Mouse (Mus musculus): ENCODE measurements at regions not wholly inside any gene's neighbourhood (a gene's known extent, or its start where the extent isn't known, plus 50 kb on each side); places are given as distances from the start of the nearest gene placed in this dataset.

- DNase-seq (ENCODE audit: low read depth, low spot score) = no peak
Measured at GRCm38 (mm10) chr12:6211266-6211665, 835.8 kb upstream of the Klhl29 start.

- DNase-seq (ENCODE audit: low read depth, low spot score) = no peak
Measured at GRCm38 (mm10) chr12:6189232-6189631, 813.8 kb upstream of the Klhl29 start.

GRCm38 (mm10) chr12:6168795-6169194 is 793.3 kb upstream of the Klhl29 start:
- no peak for DNase-seq (ENCODE audit: low read depth, low spot score)

- DNase-seq (ENCODE audit: low read depth, low spot score) = no peak
Measured at GRCm38 (mm10) chr12:6154287-6154686, 778.8 kb upstream of the Klhl29 start.

- DNase-seq (ENCODE audit: low read depth, low spot score) = no peak
Measured at GRCm38 (mm10) chr12:6151476-6151875, 776.0 kb upstream of the Klhl29 start.

GRCm38 (mm10) chr12:6132451-6132850 is 757.0 kb upstream of the Klhl29 start:
- DNase-seq (ENCODE audit: low read depth, low spot score) = no peak

GRCm38 (mm10) chr12:6119557-6119956 is 744.1 kb upstream of the Klhl29 start:
- no peak for DNase-seq (ENCODE audit: low read depth, low spot score)

GRCm38 (mm10) chr12:6115254-6115653 is 739.8 kb upstream of the Klhl29 start:
- DNase-seq (ENCODE audit: low read depth, low spot score) = no peak

GRCm38 (mm10) chr12:6097295-6097694 is 721.8 kb upstream of the Klhl29 start:
- no peak for DNase-seq (ENCODE audit: low read depth, low spot score)

GRCm38 (mm10) chr12:6087627-6088350 is 712.3 kb upstream of the Klhl29 start:
- no peak for DNase-seq (ENCODE audit: low read depth, low spot score)

GRCm38 (mm10) chr12:6087071-6087470 is 711.6 kb upstream of the Klhl29 start:
- no peak for DNase-seq (ENCODE audit: low read depth, low spot score)

GRCm38 (mm10) chr12:6046866-6047689 is 671.6 kb upstream of the Klhl29 start:
- no peak for DNase-seq (ENCODE audit: low read depth, low spot score)

- no peak for DNase-seq (ENCODE audit: low read depth, low spot score)
Measured at GRCm38 (mm10) chr12:6046110-6046509, 670.6 kb upstream of the Klhl29 start.

GRCm38 (mm10) chr12:6042326-6042725 is 666.8 kb upstream of the Klhl29 start:
- no peak for DNase-seq (ENCODE audit: low read depth, low spot score)

- no peak for DNase-seq (ENCODE audit: low read depth, low spot score)
Measured at GRCm38 (mm10) chr12:6024111-6024510, 648.6 kb upstream of the Klhl29 start.

GRCm38 (mm10) chr12:6022490-6022889 is 647.0 kb upstream of the Klhl29 start:
- DNase-seq (ENCODE audit: low read depth, low spot score) = no peak

- no peak for DNase-seq (ENCODE audit: low read depth, low spot score)
Measured at GRCm38 (mm10) chr12:6000961-6001360, 625.5 kb upstream of the Klhl29 start.

GRCm38 (mm10) chr12:5997366-5997765 is 621.9 kb upstream of the Klhl29 start:
- DNase-seq (ENCODE audit: low read depth, low spot score) = no peak

- no peak for DNase-seq (ENCODE audit: low read depth, low spot score)
Measured at GRCm38 (mm10) chr12:5996672-5997071, 621.2 kb upstream of the Klhl29 start.

GRCm38 (mm10) chr12:5983937-5984610 is 608.6 kb upstream of the Klhl29 start:
- no peak for DNase-seq (ENCODE audit: low read depth, low spot score)

- no peak for DNase-seq (ENCODE audit: low read depth, low spot score)
Measured at GRCm38 (mm10) chr12:5982096-5982495, 606.6 kb upstream of the Klhl29 start.

GRCm38 (mm10) chr12:5975926-5976325 is 600.4 kb upstream of the Klhl29 start:
- no peak for DNase-seq (ENCODE audit: low read depth, low spot score)
